Mouse (Mus musculus): ENCODE data around the gene H2-Ob. TPM values are rescaled to one million over a fixed set of nuclear protein-coding genes. Genes with fewer than 3 reads are reported as not detected.

Gene H2-Ob
- polyA plus RNA-seq, 1 experiment = 1.9 TPM

GRCm38 (mm10) chr17:34237741-34238140 lies 962 bp upstream of the H2-Ob start:
- no peak overlapping the region for H3K27ac ChIP-seq (ENCODE audit: insufficient read depth, low read depth, low read length)
- no peak overlapping the region for H3K4me3 ChIP-seq (ENCODE audit: insufficient read depth, low read length)
- peaks cover 13% of the 10 kb centered on the region for H3K4me1 ChIP-seq (ENCODE audit: control insufficient read depth, insufficient read depth, low read length)
- TF ChIP-seq CTCF (IDR thresholded peaks at IDR 0.05; ENCODE audit: low read depth, low read length) (no peak), POLR2A (IDR thresholded peaks at IDR 0.05; ENCODE audit: borderline replicate concordance, low read depth, low read length) (no peak)

- H3K27ac ChIP-seq (ENCODE audit: insufficient read depth, low read depth, low read length) = peak overlapping the region; percentile 77
- TF ChIP-seq CTCF (IDR thresholded peaks at IDR 0.05; ENCODE audit: low read depth, low read length) (no peak), POLR2A (IDR thresholded peaks at IDR 0.05; ENCODE audit: borderline replicate concordance, low read depth, low read length) (no peak)
- peaks cover 13% of the 10 kb centered on the region for H3K4me1 ChIP-seq (ENCODE audit: control insufficient read depth, insufficient read depth, low read length)
- H3K4me3 ChIP-seq (ENCODE audit: insufficient read depth, low read length) = peak overlapping the region; percentile 42
These were observed 918 bp downstream of the H2-Ob start for GRCm38 (mm10) chr17:34239601-34240041.

- Histone ChIP-seq H3K4me3 (ENCODE audit: insufficient read depth, low read length) (peak overlapping the region; percentile 42), H3K4me1 (ENCODE audit: control insufficient read depth, insufficient read depth, low read length) (peaks cover 11% of the 10 kb centered on the region), H3K27ac (ENCODE audit: insufficient read depth, low read depth, low read length) (peak overlapping the region; percentile 76; the same call in 1 of the 2 replicates)
- TF ChIP-seq CTCF (IDR thresholded peaks at IDR 0.05; ENCODE audit: low read depth, low read length) (no peak), POLR2A (IDR thresholded peaks at IDR 0.05; ENCODE audit: borderline replicate concordance, low read depth, low read length) (no peak)
These were observed 1.7 kb downstream of the H2-Ob start for GRCm38 (mm10) chr17:34240366-34240765.

GRCm38 (mm10) chr17:34240916-34241315 lies 2.2 kb downstream of the H2-Ob start:
- H3K4me3 ChIP-seq (ENCODE audit: insufficient read depth, low read length) = no peak overlapping the region

GRCm38 (mm10) chr17:34244656-34245055 lies 6.0 kb downstream of the H2-Ob start:
- H3K27ac ChIP-seq (ENCODE audit: insufficient read depth, low read depth, low read length) = no peak overlapping the region
- peaks cover 8% of the 10 kb centered on the region for H3K4me1 ChIP-seq (ENCODE audit: control insufficient read depth, insufficient read depth, low read length)
- TF ChIP-seq CTCF (IDR thresholded peaks at IDR 0.05; ENCODE audit: low read depth, low read length) (no peak), POLR2A (IDR thresholded peaks at IDR 0.05; ENCODE audit: borderline replicate concordance, low read depth, low read length) (no peak)
- H3K4me3 ChIP-seq (ENCODE audit: insufficient read depth, low read length) = no peak overlapping the region

More at GRCm38 (mm10) chr17:34240916-34241315, 2.2 kb downstream of the H2-Ob start:
- TF ChIP-seq CTCF (IDR thresholded peaks at IDR 0.05; ENCODE audit: low read depth, low read length) (no peak), POLR2A (IDR thresholded peaks at IDR 0.05; ENCODE audit: borderline replicate concordance, low read depth, low read length) (no peak)
- Histone ChIP-seq H3K4me1 (ENCODE audit: control insufficient read depth, insufficient read depth, low read length) (peaks cover 11% of the 10 kb centered on the region), H3K27ac (ENCODE audit: insufficient read depth, low read depth, low read length) (no peak overlapping the region)

- Histone ChIP-seq H3K4me1 (ENCODE audit: control insufficient read depth, insufficient read depth, low read length) (peaks cover 4% of the 10 kb centered on the region), H3K4me3 (ENCODE audit: insufficient read depth, low read length) (no peak overlapping the region), H3K27ac (ENCODE audit: insufficient read depth, low read depth, low read length) (no peak overlapping the region)
- no peak for TF ChIP-seq POLR2A (IDR thresholded peaks at IDR 0.05; ENCODE audit: borderline replicate concordance, low read depth, low read length)
- no peak for TF ChIP-seq CTCF (IDR thresholded peaks at IDR 0.05; ENCODE audit: low read depth, low read length)
These were observed 8.3 kb downstream of the H2-Ob start for GRCm38 (mm10) chr17:34247047-34247446.

GRCm38 (mm10) chr17:34248764-34249163 lies 10.1 kb downstream of the H2-Ob start:
- TF ChIP-seq POLR2A (IDR thresholded peaks at IDR 0.05; ENCODE audit: borderline replicate concordance, low read depth, low read length) = no peak
- no peak for TF ChIP-seq CTCF (IDR thresholded peaks at IDR 0.05; ENCODE audit: low read depth, low read length)
- H3K27ac ChIP-seq (ENCODE audit: insufficient read depth, low read depth, low read length) = no peak overlapping the region
- peaks cover 4% of the 10 kb centered on the region for H3K4me1 ChIP-seq (ENCODE audit: control insufficient read depth, insufficient read depth, low read length)
- H3K4me3 ChIP-seq (ENCODE audit: insufficient read depth, low read length) = no peak overlapping the region

GRCm38 (mm10) chr17:34249361-34249760 lies 10.7 kb downstream of the H2-Ob start:
- H3K4me3 ChIP-seq (ENCODE audit: insufficient read depth, low read length) = no peak overlapping the region
- H3K4me1 ChIP-seq (ENCODE audit: control insufficient read depth, insufficient read depth, low read length) = peaks cover 4% of the 10 kb centered on the region
- TF ChIP-seq POLR2A (IDR thresholded peaks at IDR 0.05; ENCODE audit: borderline replicate concordance, low read depth, low read length) = no peak
- no peak for TF ChIP-seq CTCF (IDR thresholded peaks at IDR 0.05; ENCODE audit: low read depth, low read length)
- no peak overlapping the region for H3K27ac ChIP-seq (ENCODE audit: insufficient read depth, low read depth, low read length)

GRCm38 (mm10) chr17:34249878-34250277 lies 11.2 kb downstream of the H2-Ob start:
- no peak overlapping the region for H3K4me3 ChIP-seq (ENCODE audit: insufficient read depth, low read length)
- peaks cover 4% of the 10 kb centered on the region for H3K4me1 ChIP-seq (ENCODE audit: control insufficient read depth, insufficient read depth, low read length)
- no peak overlapping the region for H3K27ac ChIP-seq (ENCODE audit: insufficient read depth, low read depth, low read length)
- TF ChIP-seq CTCF (IDR thresholded peaks at IDR 0.05; ENCODE audit: low read depth, low read length) = no peak
- no peak for TF ChIP-seq POLR2A (IDR thresholded peaks at IDR 0.05; ENCODE audit: borderline replicate concordance, low read depth, low read length)

GRCm38 (mm10) chr17:34251666-34252065 lies 13.0 kb downstream of the H2-Ob start:
- Histone ChIP-seq H3K4me3 (ENCODE audit: insufficient read depth, low read length) (no peak overlapping the region), H3K4me1 (ENCODE audit: control insufficient read depth, insufficient read depth, low read length) (peaks cover 4% of the 10 kb centered on the region), H3K27ac (ENCODE audit: insufficient read depth, low read depth, low read length) (no peak overlapping the region)
- TF ChIP-seq CTCF (IDR thresholded peaks at IDR 0.05; ENCODE audit: low read depth, low read length) (no peak), POLR2A (IDR thresholded peaks at IDR 0.05; ENCODE audit: borderline replicate concordance, low read depth, low read length) (no peak)

GRCm38 (mm10) chr17:34256501-34256900 lies 17.8 kb downstream of the H2-Ob start:
- peaks cover 4% of the 10 kb centered on the region; the same call in 1 of the 2 replicates for H3K4me1 ChIP-seq (ENCODE audit: control insufficient read depth, insufficient read depth, low read length)
- no peak overlapping the region for H3K27ac ChIP-seq (ENCODE audit: insufficient read depth, low read depth, low read length)
- no peak for TF ChIP-seq CTCF (IDR thresholded peaks at IDR 0.05; ENCODE audit: low read depth, low read length)
- no peak for TF ChIP-seq POLR2A (IDR thresholded peaks at IDR 0.05; ENCODE audit: borderline replicate concordance, low read depth, low read length)
- H3K4me3 ChIP-seq (ENCODE audit: insufficient read depth, low read length) = no peak overlapping the region
